Mouse (Mus musculus): Measurements from ENCODE around the gene Hipk1.

DNA sequence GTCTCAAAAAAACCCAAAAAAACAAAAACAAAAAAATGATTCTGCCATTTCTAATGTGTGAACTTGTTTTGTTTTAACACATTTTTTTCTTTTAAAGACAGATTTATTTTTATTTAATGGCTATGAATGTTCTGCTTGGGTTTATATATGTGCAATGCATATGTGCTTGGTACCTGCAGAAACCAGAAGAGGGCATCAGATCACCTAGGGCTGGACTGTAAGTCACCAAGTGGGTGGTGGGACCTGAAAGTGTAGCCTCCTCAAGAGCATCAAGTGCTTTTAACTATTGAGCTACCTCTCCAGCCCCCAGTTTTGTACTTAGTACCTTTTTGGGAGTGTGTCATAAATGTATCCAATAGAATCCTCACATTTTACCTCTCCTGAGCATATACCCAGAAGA is 36.2 kb upstream of the Hipk1 start:
- TF ChIP-seq CTCF (IDR thresholded peaks at IDR 0.05; ENCODE audit: control insufficient read depth, insufficient read depth, insufficient read length) (no peak), MYOD1 (IDR thresholded peaks at IDR 0.05; ENCODE audit: control insufficient read depth, insufficient read length, low read depth) (no peak)
